In the genomic region with DNA sequence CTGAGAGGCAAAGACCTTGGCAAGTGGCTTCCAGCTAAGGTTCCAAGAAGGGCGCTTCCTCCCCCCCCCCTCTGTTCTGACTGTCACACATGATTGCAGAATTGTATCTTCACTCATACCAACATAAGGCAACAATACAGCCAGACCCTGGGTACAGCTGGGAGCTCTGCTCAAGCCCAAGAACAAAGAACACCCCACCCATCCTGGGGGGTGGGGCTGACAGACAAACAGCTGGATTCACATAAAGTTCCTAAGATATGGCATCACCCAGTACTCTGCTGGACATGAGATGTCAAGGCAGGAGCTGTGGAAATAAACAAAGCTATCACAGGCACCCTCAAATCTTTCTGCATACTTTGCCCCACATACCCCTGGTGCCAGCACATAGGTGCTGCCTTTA, we compare ENCODE assay signal across 23 mouse cellular contexts.
DNase-seq lines count a peak whose midpoint lies in the region; ATAC-seq and TF ChIP-seq lines count a peak whose summit lies in the region.
"Had no signal": no experiment of that assay in that cellular context is flagged by ENCODE, and none has a peak within 500 bp of the region (broad histone marks: within the 10 kb centered on the region; RNA-seq: fewer than 3 reads in every experiment).

No protein-coding gene starts in this region.

- TF ChIP-seq CTCF in intestine, postnatal 0 days (IDR thresholded peaks at IDR 0.05; ENCODE audit: low read depth): no peak

- H3K9ac ChIP-seq in embryonic facial prominence, embryonic 12.5 days: no peak overlapping the region
- no peak overlapping the region for H3K9ac ChIP-seq in intestine, embryonic 15.5 days
- H3K9ac ChIP-seq in intestine, postnatal 0 days (ENCODE audit: low read depth, low read length): no peak overlapping the region
- H3K9ac ChIP-seq: heart, embryonic 13.5 days; neural tube, embryonic 15.5 days; stomach, embryonic 15.5 days had no signal

- DNase-seq in embryonic facial prominence, embryonic 10.5 days (ENCODE audit: low spot score): no peak
- DNase-seq in lung, postnatal 14 days: peak; percentile 26
- DNase-seq in lung, adult 18-20 months: no peak
- DNase-seq in lung, postnatal 4 days: peak; percentile 48 to 60
- DNase-seq in urinary bladder, postnatal 14 days (ENCODE audit: low spot score): no peak
- DNase-seq: adrenal gland, postnatal 25 days; cerebellum, adult 11 months; cerebellum, postnatal 14 days; gastrocnemius, adult 2 months; kidney, adult 11 months; right cerebral cortex, adult 18-20 months had no signal

- no peak overlapping the region for H3K4me2 ChIP-seq in embryonic facial prominence, embryonic 12.5 days (replicated peaks)
- no peak overlapping the region for H3K4me2 ChIP-seq in intestine, embryonic 15.5 days (replicated peaks)
- H3K4me2 ChIP-seq in intestine, postnatal 0 days (replicated peaks; ENCODE audit: low read depth): no peak overlapping the region
- H3K4me2 ChIP-seq: heart, embryonic 13.5 days; neural tube, embryonic 15.5 days; stomach, embryonic 15.5 days had no signal

- 0 out of 2 replicates have a peak, but pooled peaks have one; percentile 32 for ATAC-seq in embryonic facial prominence, embryonic 12.5 days (ENCODE audit: insufficient number of reproducible peaks, insufficient read depth, low FRiP score, low TSS enrichment)
- ATAC-seq in intestine, embryonic 15.5 days: 0 out of 2 replicates have a peak, but pooled peaks have one; percentile 29
- ATAC-seq in intestine, postnatal 0 days: no peak
- ATAC-seq: CD4-positive, CD25-positive, alpha-beta regulatory T cell, adult 4 months; forebrain, embryonic 14.5 days; hindbrain, embryonic 16.5 days had no signal

- H3K27ac ChIP-seq in embryonic facial prominence, embryonic 12.5 days: no peak overlapping the region
- H3K27ac ChIP-seq in embryonic facial prominence, embryonic 10.5 days (replicated peaks): no peak overlapping the region
- H3K27ac ChIP-seq in intestine, embryonic 15.5 days: no peak overlapping the region
- no peak overlapping the region for H3K27ac ChIP-seq in intestine, postnatal 0 days (ENCODE audit: low read depth, low read length)
- H3K27ac ChIP-seq: gastrocnemius, adult 2 months; heart, embryonic 13.5 days; hindbrain, embryonic 10.5 days; kidney, postnatal 0 days; midbrain, embryonic 10.5 days; neural tube, embryonic 15.5 days; stomach, embryonic 15.5 days had no signal

- no peak overlapping the region for H3K4me3 ChIP-seq in embryonic facial prominence, embryonic 12.5 days
- no peak overlapping the region for H3K4me3 ChIP-seq in embryonic facial prominence, embryonic 10.5 days
- H3K4me3 ChIP-seq in intestine, embryonic 15.5 days (replicated peaks): no peak overlapping the region
- H3K4me3 ChIP-seq in intestine, postnatal 0 days (ENCODE audit: low read depth, low read length): no peak overlapping the region
- H3K4me3 ChIP-seq: gastrocnemius, adult 2 months; heart, embryonic 13.5 days; hindbrain, embryonic 10.5 days; midbrain, embryonic 10.5 days; neural tube, embryonic 15.5 days; stomach, embryonic 15.5 days had no signal

- no peaks in the 10 kb centered on the region for H3K9me3 ChIP-seq in embryonic facial prominence, embryonic 12.5 days
- no peaks in the 10 kb centered on the region for H3K9me3 ChIP-seq in embryonic facial prominence, embryonic 10.5 days
- no peaks in the 10 kb centered on the region for H3K9me3 ChIP-seq in intestine, embryonic 15.5 days
- no peaks in the 10 kb centered on the region for H3K9me3 ChIP-seq in intestine, postnatal 0 days (ENCODE audit: control insufficient read depth)
- H3K9me3 ChIP-seq: heart, embryonic 13.5 days; hindbrain, embryonic 10.5 days; midbrain, embryonic 10.5 days; neural tube, embryonic 15.5 days; stomach, embryonic 15.5 days had no signal

- peaks cover 7% of the 10 kb centered on the region for H3K4me1 ChIP-seq in embryonic facial prominence, embryonic 12.5 days
- H3K4me1 ChIP-seq in embryonic facial prominence, embryonic 10.5 days: peaks cover 15% of the 10 kb centered on the region; the same call in 1 of the 2 replicates
- 0 out of 2 replicates have a peak, but pooled peaks cover 8% of the 10 kb centered on the region for H3K4me1 ChIP-seq in intestine, embryonic 15.5 days (replicated peaks)
- no peaks in the 10 kb centered on the region for H3K4me1 ChIP-seq in intestine, postnatal 0 days (replicated peaks; ENCODE audit: control insufficient read depth, insufficient read depth, low read length)
- H3K4me1 ChIP-seq: neural tube, embryonic 15.5 days; stomach, embryonic 15.5 days had no signal

- H3K27me3 ChIP-seq in embryonic facial prominence, embryonic 12.5 days: no peaks in the 10 kb centered on the region
- no peaks in the 10 kb centered on the region for H3K27me3 ChIP-seq in embryonic facial prominence, embryonic 10.5 days (replicated peaks; ENCODE audit: low read depth, poor library complexity, severe bottlenecking)
- no peaks in the 10 kb centered on the region for H3K27me3 ChIP-seq in intestine, embryonic 15.5 days (replicated peaks)
- H3K27me3 ChIP-seq in intestine, postnatal 0 days (replicated peaks; ENCODE audit: control insufficient read depth, insufficient read depth, low read length): no peaks in the 10 kb centered on the region
- H3K27me3 ChIP-seq: heart, embryonic 13.5 days; neural tube, embryonic 15.5 days; stomach, embryonic 15.5 days had no signal

- WGBS in embryonic facial prominence, embryonic 12.5 days: 81% methylated on average over 1 of the region's 1 CpGs
- WGBS in embryonic facial prominence, embryonic 10.5 days: 88% methylated on average over 1 of the region's 1 CpGs
- WGBS in intestine, embryonic 15.5 days: 74% methylated on average over 1 of the region's 1 CpGs
- 92% methylated on average over 1 of the region's 1 CpGs for WGBS in intestine, postnatal 0 days

- H3K36me3 ChIP-seq in embryonic facial prominence, embryonic 12.5 days: no peaks in the 10 kb centered on the region
- no peaks in the 10 kb centered on the region for H3K36me3 ChIP-seq in embryonic facial prominence, embryonic 10.5 days (replicated peaks)
- H3K36me3 ChIP-seq in intestine, embryonic 15.5 days: no peaks in the 10 kb centered on the region
- no peaks in the 10 kb centered on the region for H3K36me3 ChIP-seq in intestine, postnatal 0 days (ENCODE audit: control insufficient read depth, insufficient read depth)
- H3K36me3 ChIP-seq: heart, embryonic 13.5 days; hindbrain, embryonic 10.5 days; midbrain, embryonic 10.5 days; neural tube, embryonic 15.5 days; stomach, embryonic 15.5 days had no signal

Comparison
In these comparisons a context has a peak if more than half of its experiments do, and no peak if none do; other contexts are left out.
1. DNase-seq: peak in lung, postnatal 14 days (single experiment) and lung, postnatal 4 days (2 of 2); none in embryonic facial prominence, embryonic 10.5 days (single experiment), lung, adult 18-20 months (0 of 2) and urinary bladder, postnatal 14 days (single experiment).